Mouse (Mus musculus) embryonic facial prominence, embryonic 10.5 days (tissue): ENCODE data around the gene Mrnip. TPM values are rescaled to one million over a fixed set of nuclear protein-coding genes. Genes with fewer than 3 reads are reported as not detected.

ENCODE experiments used
- DNase-seq: peaks from one replicate; pipeline ENCODE4 v3.0.0-alpha.2; 2017; ENCODE audit warnings: low spot score
- H3K27ac ChIP-seq: fragments of 300-500 bp; sonication (generic); replicated peaks from 2 replicates; pipeline ENCODE4 v1.5.1; 2016; ENCODE audit warnings: mild to moderate bottlenecking
- H3K27me3 ChIP-seq: fragments of 300-500 bp; sonication (generic); replicated peaks from 2 replicates; pipeline ENCODE4 v1.6.1; 2016; ENCODE audit warnings: low read depth, mild to moderate bottlenecking; ENCODE audit not compliant: poor library complexity, severe bottlenecking
- H3K36me3 ChIP-seq: fragments of 300-500 bp; sonication (generic); replicated peaks from 2 replicates; pipeline ENCODE4 v1.6.1; 2016; ENCODE audit warnings: mild to moderate bottlenecking, moderate library complexity
- H3K4me1 ChIP-seq: fragments of 300-500 bp; sonication (generic); 2 replicates; pipeline ENCODE4 v1.6.1; 2016
- H3K4me3 ChIP-seq: fragments of 300-500 bp; sonication (generic); 2 replicates; pipeline ENCODE4 v1.5.1; 2016; ENCODE audit warnings: mild to moderate bottlenecking, moderate library complexity
- H3K9me3 ChIP-seq: fragments of 300-500 bp; sonication (generic); 2 replicates; pipeline ENCODE4 v1.6.1; 2016; ENCODE audit warnings: mild to moderate bottlenecking
- WGBS: fragments of 180-500 bp; shearing (Covaris S2); methylation state at CpG from one replicate; pipeline ENCODE4 v1.1.7; 2016; 5-methylcytosine and 5-hydroxymethylcytosine counted together
- polyA plus RNA-seq: library from polyadenylated mRNA; unstranded; fragments of >200 nt; fragmentation: Nextera tagmentation; extraction: Ambion mirVana; gene quantifications from 2 replicates; pipeline ENCODE4 v1.2.1, GENCODE M21; 2016

Mrnip gene
- polyA plus RNA-seq, 1 experiment from 2014 or later = 27.3 TPM

- Histone ChIP-seq H3K27me3 (no peaks in the 10 kb centered on the region), H3K4me3 (no peak overlapping the region), H3K9me3 (no peaks in the 10 kb centered on the region; the same call in 1 of the 2 replicates), H3K27ac (no peak overlapping the region), H3K36me3 (peaks cover 97% of the 10 kb centered on the region), H3K4me1 (no peaks in the 10 kb centered on the region)
- WGBS = 94% methylated on average over 11 of the region's 11 CpGs
- DNase-seq = no peak
Observed at GRCm38 (mm10) chr11:50147958-50148476, 26.2 kb upstream of the Mrnip start.

GRCm38 (mm10) chr11:50149200-50149599, 25.0 kb upstream of the Mrnip start:
- Histone ChIP-seq H3K4me1 (peaks cover 8% of the 10 kb centered on the region), H3K27ac (no peak overlapping the region), H3K27me3 (no peaks in the 10 kb centered on the region), H3K36me3 (peaks cover 96% of the 10 kb centered on the region), H3K4me3 (no peak overlapping the region), H3K9me3 (no peaks in the 10 kb centered on the region; the same call in 1 of the 2 replicates)
- DNase-seq = no peak
- WGBS = 87% methylated on average over 7 of the region's 7 CpGs

GRCm38 (mm10) chr11:50149603-50150150, 24.6 kb upstream of the Mrnip start:
- Histone ChIP-seq H3K27ac (no peak overlapping the region), H3K9me3 (no peaks in the 10 kb centered on the region; the same call in 1 of the 2 replicates), H3K36me3 (peaks cover 99% of the 10 kb centered on the region), H3K27me3 (no peaks in the 10 kb centered on the region), H3K4me1 (peaks cover 9% of the 10 kb centered on the region), H3K4me3 (no peak overlapping the region)
- no peak for DNase-seq
- 83% methylated on average over 9 of the region's 9 CpGs for WGBS

- Histone ChIP-seq H3K4me1 (peaks cover 9% of the 10 kb centered on the region), H3K36me3 (peaks cover 97% of the 10 kb centered on the region), H3K4me3 (no peak overlapping the region), H3K27me3 (no peaks in the 10 kb centered on the region), H3K27ac (no peak overlapping the region), H3K9me3 (no peaks in the 10 kb centered on the region; the same call in 1 of the 2 replicates)
- 89% methylated on average over 3 of the region's 3 CpGs for WGBS
- DNase-seq = no peak
Observed at GRCm38 (mm10) chr11:50151374-50151773, 22.9 kb upstream of the Mrnip start.

GRCm38 (mm10) chr11:50154166-50154565, 20.1 kb upstream of the Mrnip start:
- Histone ChIP-seq H3K9me3 (no peaks in the 10 kb centered on the region; the same call in 1 of the 2 replicates), H3K4me3 (no peak overlapping the region), H3K27ac (no peak overlapping the region), H3K4me1 (peaks cover 9% of the 10 kb centered on the region), H3K27me3 (no peaks in the 10 kb centered on the region), H3K36me3 (peaks cover 97% of the 10 kb centered on the region)
- peak; percentile 30 for DNase-seq
- 45% methylated on average over 9 of the region's 9 CpGs for WGBS

GRCm38 (mm10) chr11:50154777-50155520, 19.3 kb upstream of the Mrnip start:
- DNase-seq = no peak
- WGBS = 80% methylated on average over 12 of the region's 12 CpGs
- H3K9me3 ChIP-seq = no peaks in the 10 kb centered on the region; the same call in 1 of the 2 replicates
- no peak overlapping the region for H3K27ac ChIP-seq
- H3K27me3 ChIP-seq = no peaks in the 10 kb centered on the region
- H3K4me3 ChIP-seq = no peak overlapping the region
- peaks cover 9% of the 10 kb centered on the region for H3K4me1 ChIP-seq
- peaks cover 97% of the 10 kb centered on the region for H3K36me3 ChIP-seq

GRCm38 (mm10) chr11:50155785-50156184, 18.5 kb upstream of the Mrnip start:
- Histone ChIP-seq H3K4me3 (no peak overlapping the region), H3K27me3 (no peaks in the 10 kb centered on the region), H3K27ac (no peak overlapping the region), H3K4me1 (peaks cover 9% of the 10 kb centered on the region), H3K36me3 (peaks cover 97% of the 10 kb centered on the region), H3K9me3 (no peaks in the 10 kb centered on the region)
- 90% methylated on average over 2 of the region's 2 CpGs for whole genome bisulfite sequencing
- DNase-seq = no peak

- H3K27me3 ChIP-seq = no peaks in the 10 kb centered on the region
- WGBS = 92% methylated on average over 16 of the region's 16 CpGs
- H3K9me3 ChIP-seq = no peaks in the 10 kb centered on the region
- H3K4me3 ChIP-seq = no peak overlapping the region
- H3K36me3 ChIP-seq = peaks cover 97% of the 10 kb centered on the region
- no peak overlapping the region for H3K27ac ChIP-seq
- H3K4me1 ChIP-seq = peaks cover 9% of the 10 kb centered on the region
- DNase-seq = no peak
Observed at GRCm38 (mm10) chr11:50156725-50157258, 17.5 kb upstream of the Mrnip start.

- H3K4me3 ChIP-seq = no peak overlapping the region
- no peak overlapping the region for H3K27ac ChIP-seq
- no peak for DNase-seq
- H3K27me3 ChIP-seq = no peaks in the 10 kb centered on the region
- no peaks in the 10 kb centered on the region for H3K9me3 ChIP-seq
- peaks cover 97% of the 10 kb centered on the region for H3K36me3 ChIP-seq
- WGBS = 94% methylated on average over 7 of the region's 7 CpGs
- peaks cover 9% of the 10 kb centered on the region for H3K4me1 ChIP-seq
Observed at GRCm38 (mm10) chr11:50158346-50158745, 15.9 kb upstream of the Mrnip start.

GRCm38 (mm10) chr11:50159347-50159746, 14.9 kb upstream of the Mrnip start:
- WGBS = 86% methylated on average over 4 of the region's 4 CpGs
- H3K36me3 ChIP-seq = peaks cover 98% of the 10 kb centered on the region

GRCm38 (mm10) chr11:50161578-50162304, 12.5 kb upstream of the Mrnip start:
- Histone ChIP-seq H3K4me1 (no peaks in the 10 kb centered on the region; the same call in 1 of the 2 replicates), H3K27me3 (no peaks in the 10 kb centered on the region)
- WGBS = 61% methylated on average over 10 of the region's 10 CpGs

More at GRCm38 (mm10) chr11:50159347-50159746, 14.9 kb upstream of the Mrnip start:
- Histone ChIP-seq H3K4me3 (no peak overlapping the region), H3K4me1 (no peaks in the 10 kb centered on the region; the same call in 1 of the 2 replicates), H3K27me3 (no peaks in the 10 kb centered on the region), H3K27ac (no peak overlapping the region), H3K9me3 (no peaks in the 10 kb centered on the region)
- no peak for DNase-seq

GRCm38 (mm10) chr11:50162338-50163050, 11.8 kb upstream of the Mrnip start:
- 95% methylated on average over 3 of the region's 3 CpGs for WGBS
- peaks cover 82% of the 10 kb centered on the region for H3K36me3 ChIP-seq

More at GRCm38 (mm10) chr11:50161578-50162304, 12.5 kb upstream of the Mrnip start:
- no peak overlapping the region for H3K27ac ChIP-seq
- peaks cover 89% of the 10 kb centered on the region for H3K36me3 ChIP-seq
- peak; percentile 78 for DNase-seq
- H3K9me3 ChIP-seq = no peaks in the 10 kb centered on the region
- H3K4me3 ChIP-seq = no peak overlapping the region

More at GRCm38 (mm10) chr11:50162338-50163050, 11.8 kb upstream of the Mrnip start:
- H3K27me3 ChIP-seq = no peaks in the 10 kb centered on the region
- H3K4me3 ChIP-seq = no peak overlapping the region
- DNase-seq = no peak
- H3K9me3 ChIP-seq = no peaks in the 10 kb centered on the region
- H3K4me1 ChIP-seq = no peaks in the 10 kb centered on the region; the same call in 1 of the 2 replicates
- no peak overlapping the region for H3K27ac ChIP-seq
